10 mouse cellular contexts compared by ENCODE assay signal in the genomic region with DNA sequence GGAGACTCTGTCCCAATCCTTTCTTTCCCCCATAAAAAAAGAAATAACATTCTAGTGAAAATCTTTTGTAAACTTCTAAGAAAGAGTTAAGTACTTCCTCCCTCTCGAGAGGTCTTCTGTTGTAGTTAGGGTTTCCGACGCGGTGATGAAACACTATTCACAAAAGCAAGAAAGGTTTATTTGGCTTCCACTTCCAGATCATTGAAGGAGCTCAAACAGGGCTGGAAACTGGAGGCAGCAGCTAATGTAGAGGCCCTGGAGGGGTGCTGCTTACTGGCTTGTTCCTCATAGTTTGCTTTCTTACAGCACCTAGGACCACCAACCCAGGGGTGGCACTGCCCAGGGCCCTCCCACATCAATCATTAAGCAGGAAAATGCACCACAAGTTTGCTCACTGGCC.
"Had no signal": no experiment of that assay in that cellular context is flagged by ENCODE, and none has a peak within 500 bp of the region (broad histone marks: within the 10 kb centered on the region; RNA-seq: fewer than 3 reads in every experiment).

No protein-coding gene starts in this region.

- H3K9ac ChIP-seq: limb, embryonic 15.5 days; midbrain, embryonic 12.5 days; neural tube, embryonic 13.5 days had no signal

- H3K4me3 ChIP-seq: limb, embryonic 15.5 days; midbrain, embryonic 12.5 days; neural tube, embryonic 13.5 days had no signal

- ATAC-seq: intestine, embryonic 16.5 days; midbrain, embryonic 16.5 days had no signal

- DNase-seq: kidney, adult 2 months; kidney, postnatal 25 days; layer of hippocampus, postnatal 36 days; right cerebral cortex, postnatal 14 days; thymus, postnatal 14 days had no signal

- H3K9me3 ChIP-seq: limb, embryonic 15.5 days; midbrain, embryonic 12.5 days; neural tube, embryonic 13.5 days had no signal

- H3K4me2 ChIP-seq: limb, embryonic 15.5 days; midbrain, embryonic 12.5 days; neural tube, embryonic 13.5 days had no signal

- H3K27me3 ChIP-seq: limb, embryonic 15.5 days; midbrain, embryonic 12.5 days; neural tube, embryonic 13.5 days had no signal

- H3K27ac ChIP-seq: limb, embryonic 15.5 days; midbrain, embryonic 12.5 days; neural tube, embryonic 13.5 days had no signal
